Mouse (Mus musculus): ENCODE measurements around the gene Rab3b.

The Rab3b gene

DNA sequence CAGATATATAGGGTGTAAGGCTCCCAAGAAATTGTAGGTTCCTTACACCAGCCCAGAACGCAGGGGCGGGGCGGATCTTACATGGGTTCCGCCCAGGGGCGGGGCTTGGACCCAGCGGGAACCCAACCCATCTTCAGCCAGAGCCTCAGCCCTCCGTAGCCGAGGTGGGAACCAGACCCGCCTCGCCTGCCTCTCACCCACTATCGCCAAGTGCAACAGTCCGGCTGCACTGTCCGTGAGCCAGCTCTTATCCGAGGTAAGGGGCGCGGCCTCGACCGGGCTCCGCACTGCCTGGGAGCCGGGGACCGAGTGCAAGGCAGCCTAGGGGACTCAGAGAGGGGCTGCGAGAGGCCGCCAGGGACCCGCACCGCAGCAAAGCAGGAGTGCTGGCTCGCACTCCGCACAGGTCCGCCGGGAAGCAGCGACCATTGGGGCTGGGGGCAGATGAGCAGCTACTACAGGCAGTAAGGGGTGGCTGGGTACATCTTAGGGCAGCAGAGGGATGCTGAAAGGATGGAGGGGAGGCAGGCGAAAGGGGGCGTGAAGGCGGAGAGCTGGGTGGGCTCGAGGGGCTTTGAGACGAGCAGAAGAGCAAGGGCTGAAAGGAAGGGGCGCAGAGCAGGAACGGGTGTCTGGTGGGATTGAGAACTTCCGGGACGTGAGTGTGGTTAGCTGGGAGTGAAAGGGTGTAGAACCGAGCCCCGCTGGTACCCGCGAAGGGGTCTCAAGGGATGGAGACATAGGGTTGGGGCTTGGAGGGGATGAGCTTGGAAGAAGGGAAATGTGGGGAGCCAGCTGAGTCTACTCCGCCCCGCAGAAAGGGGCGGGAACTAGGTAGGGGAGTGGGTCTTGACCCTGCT is at the start of gene Rab3b:
Rab3b (plus strand) TSS at position 101 of the 860 bp plus-strand sequence.
- peak; percentile 48 to 59 for DNase-seq (ENCODE audit: low spot score in 2 of 2)

DNA sequence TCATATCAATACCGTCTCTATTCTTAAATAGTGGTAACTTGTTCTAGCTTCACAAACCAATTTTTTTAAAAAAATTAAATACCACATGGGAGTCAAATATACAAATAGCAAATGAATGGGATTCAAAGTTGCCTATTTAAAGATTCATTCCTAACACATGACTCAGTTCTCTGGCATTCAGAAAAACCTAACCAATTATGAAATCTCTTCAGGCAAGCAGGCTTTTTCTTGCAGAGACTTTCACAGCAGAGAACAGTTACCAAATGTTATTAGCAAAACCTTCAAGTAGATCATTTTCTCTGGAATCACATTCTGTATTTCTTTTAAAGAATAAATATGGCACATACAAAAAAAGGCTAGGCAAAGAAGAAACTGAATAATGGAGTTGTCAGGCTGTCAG is 48.2 kb upstream of the Rab3b start:
- DNase-seq (ENCODE audit: low spot score in 2 of 2), result no peak

DNA sequence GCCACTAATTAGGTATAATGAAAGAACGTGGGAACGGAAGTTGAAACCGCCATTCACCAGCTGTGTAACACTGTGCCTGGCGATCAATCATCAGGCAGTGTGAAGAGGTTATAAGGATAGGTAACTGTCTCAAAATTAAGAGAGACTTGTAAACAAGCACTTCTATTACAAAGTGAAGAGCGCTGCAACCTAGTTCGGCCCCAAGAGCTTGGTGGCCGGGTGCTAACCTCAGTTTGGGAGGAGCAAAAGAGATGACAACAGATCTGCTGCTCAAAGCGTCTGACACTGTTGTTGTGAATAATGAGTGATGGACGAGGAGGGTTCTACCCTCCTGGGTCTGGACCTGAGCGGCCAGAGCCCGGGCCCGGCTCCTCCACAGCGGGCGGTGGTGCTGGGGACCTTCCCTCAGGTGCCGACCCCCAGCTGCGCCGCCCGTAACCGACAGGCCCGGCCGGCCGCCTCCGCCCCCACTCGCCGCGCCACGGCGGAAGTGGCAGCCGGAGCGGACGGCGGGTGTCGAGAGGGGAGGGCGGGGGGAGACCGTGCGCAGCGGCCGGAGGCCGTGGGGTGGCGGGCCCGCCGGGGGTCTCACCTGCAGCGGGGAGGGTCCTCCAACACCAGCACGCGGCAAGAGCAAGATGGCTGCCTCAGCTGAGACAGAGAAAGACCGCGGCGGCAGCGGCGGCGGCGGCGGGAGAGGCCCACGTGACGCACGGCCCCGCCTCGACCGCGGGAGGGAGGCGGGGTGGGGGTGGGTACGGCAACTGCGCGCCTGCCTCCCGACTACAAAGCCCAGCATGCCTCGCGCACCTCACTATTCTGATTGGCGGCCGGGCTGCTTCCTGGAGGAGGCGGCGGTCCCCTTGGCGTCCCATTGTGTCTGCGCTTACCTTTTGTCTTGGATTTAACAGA is 45.7 kb upstream of the Rab3b start, which contains the start of gene Btf3l4:
Btf3l4 (minus strand) TSS at position 699 of the 912 bp plus-strand sequence.
- DNase-seq (ENCODE audit: low spot score in 2 of 2), result peak; percentile 84 to 89

DNA sequence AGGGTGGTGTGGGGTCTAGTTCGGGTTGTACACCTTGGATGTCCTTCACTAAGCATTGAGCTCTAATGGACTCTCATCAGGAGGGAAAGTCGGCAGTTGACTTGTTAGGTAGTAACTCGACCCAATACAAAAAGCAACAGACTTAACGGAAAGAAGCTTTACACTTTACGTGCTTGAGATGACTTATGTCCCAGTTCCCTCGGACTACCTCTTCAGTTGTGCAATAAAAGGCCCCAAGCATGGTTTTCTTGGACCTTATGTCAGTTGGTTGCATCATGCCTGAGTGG is 45.1 kb upstream of the Rab3b start:
- no peak for DNase-seq (ENCODE audit: low spot score in 2 of 2)

DNA sequence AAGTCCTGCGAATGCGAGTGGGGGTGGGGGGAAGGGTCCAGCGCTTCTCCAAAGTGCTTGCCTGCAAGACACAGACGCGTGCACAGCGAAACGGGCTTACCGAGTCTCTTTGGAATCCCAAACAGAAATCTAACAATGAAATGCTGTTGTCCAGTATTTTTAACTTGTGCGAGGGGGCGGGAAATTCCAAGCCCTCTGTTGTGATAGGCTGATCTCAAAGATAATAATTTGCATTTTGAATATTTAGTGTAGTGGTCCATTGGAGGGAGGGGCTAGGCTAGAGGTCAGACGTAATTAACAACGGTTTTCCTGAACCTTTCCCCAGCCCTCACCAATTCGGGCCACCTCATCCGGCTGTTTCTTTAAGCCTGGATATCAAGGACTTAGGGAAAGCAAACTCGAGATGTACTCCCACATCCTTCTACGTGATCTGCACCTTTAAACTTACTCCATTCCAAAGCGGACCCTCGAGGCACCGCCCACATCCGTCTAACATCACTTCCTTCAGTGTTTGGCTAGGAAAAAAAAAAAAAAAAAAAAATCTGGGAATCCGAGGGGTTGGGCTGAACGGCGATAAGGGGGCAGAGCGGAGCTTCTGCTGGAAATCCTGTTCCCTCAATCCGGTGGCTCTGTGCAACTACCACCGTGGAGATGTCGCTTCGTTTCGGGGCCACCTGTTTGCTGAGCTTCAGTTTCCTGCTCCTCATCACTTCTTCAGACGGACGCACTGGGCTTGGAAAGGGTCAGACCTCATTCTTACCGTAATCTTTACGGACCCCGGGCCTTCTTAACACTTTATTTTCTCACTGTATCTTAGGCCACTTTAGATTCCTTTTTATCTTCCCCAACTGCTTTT is 44.5 kb upstream of the Rab3b start, which contains the start of gene Txndc12:
Txndc12 (plus strand) TSS at position 487 of the 856 bp plus-strand sequence.
- DNase-seq (ENCODE audit: low spot score in 2 of 2), result peak; percentile 79 to 88

DNA sequence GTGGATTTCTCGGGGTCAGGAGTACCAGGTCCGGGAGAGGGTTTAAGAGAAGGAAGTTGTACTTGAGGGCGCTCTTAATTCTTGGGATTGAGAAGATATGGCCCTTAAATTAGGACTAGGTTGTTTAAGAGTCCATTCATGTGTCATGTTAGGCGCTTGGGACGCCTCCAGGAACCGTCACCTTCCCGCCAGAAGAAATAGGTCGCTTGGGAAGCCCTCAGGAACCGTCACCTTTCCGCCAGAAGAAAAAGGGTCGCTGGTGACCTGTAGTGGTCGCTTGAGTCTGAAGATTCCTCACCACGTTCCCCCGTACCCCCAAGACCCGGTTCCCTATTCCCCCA is 43.9 kb upstream of the Rab3b start:
- DNase-seq (ENCODE audit: low spot score in 2 of 2), result no peak

DNA sequence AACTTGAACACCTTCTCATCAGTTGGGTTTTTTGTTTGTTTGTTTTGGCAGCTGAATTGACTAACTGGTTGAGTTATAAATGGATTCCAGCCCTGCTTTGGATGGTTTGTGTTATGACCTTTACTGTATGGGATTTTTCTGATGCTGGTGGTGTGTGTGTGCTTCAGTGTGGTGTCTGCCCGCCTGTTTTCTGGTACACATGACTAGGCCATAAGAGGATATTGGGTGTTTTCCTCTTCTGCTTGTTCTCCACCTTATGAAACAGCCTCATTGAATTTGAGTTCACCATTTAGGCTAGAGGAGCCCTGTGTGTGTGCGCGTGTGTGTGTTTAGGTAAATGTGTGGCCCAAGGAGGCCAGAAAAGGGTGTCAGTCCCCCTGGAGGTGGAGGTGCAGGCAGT is 43.4 kb upstream of the Rab3b start:
- DNase-seq (ENCODE audit: low spot score in 2 of 2), result no peak

DNA sequence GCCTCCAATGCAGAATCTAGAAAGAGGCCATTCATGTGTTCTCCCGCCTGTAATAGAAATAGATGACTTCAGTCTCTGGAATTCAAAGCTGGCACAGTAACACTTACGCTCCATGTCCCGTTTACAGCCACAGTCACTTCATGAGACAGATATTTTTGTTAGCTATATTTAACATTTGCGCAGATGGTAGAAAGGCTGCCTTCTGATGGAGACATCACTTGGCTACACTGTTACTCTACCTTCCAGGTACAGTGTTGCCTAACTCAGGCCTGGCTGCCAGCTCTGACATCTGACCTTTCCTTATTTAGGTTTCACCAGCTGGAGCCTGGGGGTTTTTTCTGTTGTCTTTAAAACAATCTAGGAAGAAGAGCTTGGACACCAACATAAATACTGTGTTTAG is 40.8 kb upstream of the Rab3b start:
- DNase-seq (ENCODE audit: low spot score in 2 of 2), result peak; percentile 21 to 50

DNA sequence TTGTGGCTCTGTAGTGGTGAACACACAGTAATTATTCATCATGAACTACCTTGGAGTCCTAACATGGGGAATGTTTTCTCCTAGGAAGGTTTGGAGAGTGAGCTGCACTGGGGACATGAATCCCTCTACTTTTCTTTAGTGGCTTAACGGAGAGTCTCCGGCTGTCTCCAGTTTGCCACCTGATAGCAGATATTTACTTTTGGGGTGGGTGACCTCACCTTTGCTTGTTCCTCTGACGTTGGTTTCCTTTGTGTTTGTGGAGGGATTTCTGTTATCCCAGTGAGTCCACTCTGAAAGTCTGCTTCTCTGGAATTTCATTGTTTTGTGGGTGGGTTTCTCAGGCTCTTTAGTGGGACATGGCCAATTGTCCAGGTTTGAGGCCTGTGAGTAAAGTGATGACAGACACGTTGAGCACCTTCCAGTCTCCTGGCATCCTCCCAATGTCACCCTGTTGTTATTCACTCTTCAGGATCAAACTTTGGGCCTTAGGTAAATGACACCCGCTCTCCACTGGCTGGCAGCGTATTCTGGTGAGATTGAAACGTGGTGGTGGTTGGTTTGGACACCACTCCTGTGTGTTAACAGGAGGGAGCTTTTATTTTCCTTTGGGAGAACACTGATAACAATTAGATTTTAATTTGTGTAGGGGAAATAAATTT is 36.8 kb upstream of the Rab3b start:
- no peak for DNase-seq (ENCODE audit: low spot score in 2 of 2)

DNA sequence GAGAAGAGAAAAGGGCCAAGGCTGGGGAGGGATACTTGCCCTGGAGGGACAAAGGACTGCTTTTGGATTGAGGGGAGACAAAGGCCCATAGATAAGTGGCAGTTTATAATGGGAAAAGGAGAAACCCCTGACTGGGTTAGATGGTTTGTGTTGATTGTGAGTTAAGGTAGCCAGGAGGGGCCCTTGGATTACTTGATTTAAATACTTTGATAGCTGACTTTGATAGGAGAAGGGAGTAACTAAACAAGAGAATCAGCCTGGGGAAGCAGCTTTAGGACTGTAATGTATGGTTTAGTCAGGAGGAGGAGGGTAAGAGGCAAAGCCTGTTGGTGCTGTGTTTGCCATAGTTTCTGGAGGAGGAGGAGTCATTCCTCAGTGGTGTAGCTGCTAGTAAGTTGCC is 35.5 kb upstream of the Rab3b start:
- DNase-seq (ENCODE audit: low spot score in 2 of 2), result no peak

DNA sequence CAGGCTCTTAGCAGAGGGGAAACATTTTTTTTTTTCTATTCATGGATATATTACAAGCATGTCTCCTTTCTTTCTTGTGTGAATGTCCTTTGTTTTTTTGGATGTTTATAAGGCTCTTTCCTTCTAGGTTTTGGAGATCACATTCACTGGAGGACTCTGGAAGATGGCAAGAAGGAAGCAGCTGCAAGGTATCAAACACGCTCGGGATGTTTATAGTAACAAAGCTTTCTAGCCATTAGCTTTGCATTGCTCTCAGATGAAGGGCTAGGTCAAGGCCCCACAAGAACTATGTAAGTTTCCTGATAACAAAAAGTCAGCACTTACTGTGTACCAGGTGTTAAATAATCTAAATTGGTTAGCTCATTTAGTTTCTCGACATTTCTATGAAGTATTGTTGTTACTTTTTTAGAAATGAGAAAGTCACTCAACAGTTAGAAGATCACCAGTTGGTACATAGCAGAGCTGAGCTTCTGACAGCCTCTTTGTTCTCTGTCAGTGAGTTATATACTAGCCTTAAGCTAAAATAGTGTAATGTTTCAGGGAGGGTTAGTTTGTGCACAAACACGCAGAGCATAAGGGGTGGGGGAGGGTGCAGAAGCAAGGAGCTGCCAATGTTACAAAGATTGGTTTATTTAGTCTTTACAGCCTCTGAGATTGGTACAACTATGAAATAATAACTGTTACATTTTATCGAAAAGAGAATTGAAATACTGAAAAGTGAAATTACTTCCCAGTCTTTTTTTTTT is 32.9 kb upstream of the Rab3b start:
- no peak for DNase-seq (ENCODE audit: low spot score in 2 of 2)

DNA sequence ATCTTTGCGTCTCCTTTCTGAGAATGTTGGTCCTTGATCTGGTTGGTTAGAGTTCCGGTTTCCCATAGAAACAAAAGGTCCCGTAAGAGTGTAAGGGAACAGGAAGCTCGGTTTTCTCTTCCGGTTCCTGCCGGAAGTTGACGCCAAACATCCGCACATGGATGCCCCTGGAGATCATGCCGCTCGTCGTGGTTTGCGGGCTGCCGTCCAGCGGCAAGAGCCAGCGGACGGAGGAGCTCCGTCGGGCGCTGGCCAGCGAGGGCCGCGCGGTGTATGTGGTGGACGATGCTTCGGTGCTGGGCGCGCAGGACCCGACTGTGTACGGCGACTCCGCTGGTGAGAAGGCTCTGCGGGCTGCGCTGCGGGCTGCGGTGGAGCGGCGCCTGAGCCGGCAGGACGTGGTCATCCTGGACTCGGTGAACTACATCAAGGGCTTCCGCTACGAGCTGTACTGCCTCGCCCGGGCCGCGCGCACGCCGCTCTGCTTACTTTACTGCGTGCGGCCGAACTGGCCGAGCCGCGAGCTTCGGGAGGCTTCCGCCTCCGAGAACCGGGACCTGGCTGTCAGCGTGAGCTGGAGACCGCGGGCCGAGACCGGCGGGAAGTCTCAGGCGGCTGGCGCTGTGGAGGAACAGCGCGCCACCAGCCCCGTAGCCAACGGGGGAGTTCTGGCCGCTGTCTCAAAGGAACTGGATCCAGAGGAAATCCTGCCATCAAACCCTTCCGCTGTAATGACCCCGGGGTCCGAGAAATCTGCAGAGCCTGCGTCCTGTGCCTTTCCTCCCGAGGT is 31.0 kb upstream of the Rab3b start, which contains the start of gene Kti12:
Kti12 (plus strand) TSS at position 71 of the 790 bp plus-strand sequence.
- peak; percentile 85 to 87 for DNase-seq (ENCODE audit: low spot score in 2 of 2)

DNA sequence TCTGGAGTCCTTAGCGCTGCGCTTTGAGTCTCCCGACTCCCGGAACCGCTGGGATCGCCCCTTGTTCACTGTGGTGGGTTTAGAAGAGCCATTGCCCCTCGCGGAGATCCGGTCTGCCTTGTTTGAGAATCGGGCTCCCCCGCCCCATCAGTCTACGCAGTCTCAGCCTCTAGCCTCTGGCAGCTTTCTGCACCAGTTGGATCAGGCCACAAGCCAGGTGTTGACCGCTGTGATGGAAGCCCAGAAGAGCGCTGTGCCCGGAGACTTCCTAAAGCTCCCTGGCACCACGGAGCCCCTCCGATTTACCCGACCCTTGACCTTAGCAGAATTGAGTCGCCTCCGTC is 30.4 kb upstream of the Rab3b start, which contains the start of gene A730015C16Rik:
A730015C16Rik (minus strand) TSS at position 115 of the 344 bp plus-strand sequence.
- DNase-seq (ENCODE audit: low spot score in 2 of 2), result peak in 1 of 2 experiments; percentile 27

DNA sequence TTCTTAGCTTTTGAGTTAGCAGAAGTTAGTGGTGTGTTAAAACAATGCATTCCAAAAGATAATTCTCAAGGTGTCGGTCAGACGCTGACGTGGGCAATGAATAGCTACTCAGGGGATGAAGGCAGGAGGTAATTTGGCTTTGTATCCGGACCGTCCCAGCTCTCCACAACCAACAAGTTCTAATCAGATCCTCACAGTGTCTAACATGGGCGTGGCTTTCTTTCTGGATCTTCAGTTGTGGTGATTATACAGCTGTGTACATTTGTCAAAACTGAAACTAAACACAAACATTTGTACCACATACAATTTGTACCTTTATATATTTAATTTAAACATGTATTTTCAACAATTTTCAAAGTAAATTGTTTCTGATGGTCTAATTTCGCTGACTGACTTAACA is 12.1 kb upstream of the Rab3b start:
- DNase-seq (ENCODE audit: low spot score in 2 of 2), result no peak

DNA sequence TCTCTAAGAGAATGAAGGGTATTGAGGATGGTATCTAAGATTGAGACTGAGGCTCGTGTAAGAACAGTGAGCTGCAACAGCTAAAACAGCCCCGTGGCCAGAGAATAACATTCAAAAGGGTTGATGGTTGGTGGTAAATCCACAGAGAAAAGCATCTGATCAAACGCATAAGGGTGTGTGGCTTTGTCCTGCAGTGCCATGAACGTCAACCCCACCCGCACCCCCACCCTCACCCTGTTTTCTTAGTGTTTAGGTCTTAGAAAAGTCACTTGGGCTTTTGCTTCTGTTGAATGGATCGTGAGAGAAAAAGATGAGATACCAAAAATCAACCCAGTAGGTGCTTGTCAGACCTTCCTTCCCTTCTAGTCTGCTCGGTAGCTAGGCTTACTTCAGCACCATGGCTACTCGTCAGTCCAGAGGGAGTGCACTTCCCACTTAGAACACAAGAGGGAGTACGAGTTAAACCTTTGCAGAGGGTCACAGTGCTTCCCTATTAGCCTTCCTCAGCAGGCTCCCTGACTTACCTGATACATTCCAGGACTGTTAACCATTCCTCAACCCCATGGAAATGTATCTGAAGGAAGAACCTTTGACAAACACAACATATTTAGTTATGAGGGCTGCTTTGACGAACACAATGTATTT is 9.0 kb upstream of the Rab3b start:
- DNase-seq (ENCODE audit: low spot score in 2 of 2), result peak; percentile 95 to 98

DNA sequence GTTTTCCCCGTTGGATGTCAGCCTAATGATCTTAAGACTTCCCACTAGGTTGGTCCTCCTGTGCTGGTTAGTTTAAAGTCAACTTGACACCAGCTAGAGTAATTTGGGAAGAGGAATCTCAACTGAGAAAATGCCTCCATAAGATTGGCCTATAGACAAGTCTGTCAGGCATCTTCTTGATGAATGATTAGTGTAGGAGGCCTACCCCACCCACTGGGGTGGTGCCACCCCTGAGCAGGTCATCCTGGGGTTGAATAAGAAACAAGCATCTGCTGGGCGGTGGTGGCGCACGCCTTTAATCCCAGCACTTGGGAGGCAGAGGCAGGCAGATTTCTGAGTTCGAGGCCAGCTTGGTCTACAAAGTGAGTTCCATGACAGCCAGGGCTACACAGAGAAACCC is 5.1 kb upstream of the Rab3b start:
- DNase-seq (ENCODE audit: low spot score in 2 of 2), result no peak

DNA sequence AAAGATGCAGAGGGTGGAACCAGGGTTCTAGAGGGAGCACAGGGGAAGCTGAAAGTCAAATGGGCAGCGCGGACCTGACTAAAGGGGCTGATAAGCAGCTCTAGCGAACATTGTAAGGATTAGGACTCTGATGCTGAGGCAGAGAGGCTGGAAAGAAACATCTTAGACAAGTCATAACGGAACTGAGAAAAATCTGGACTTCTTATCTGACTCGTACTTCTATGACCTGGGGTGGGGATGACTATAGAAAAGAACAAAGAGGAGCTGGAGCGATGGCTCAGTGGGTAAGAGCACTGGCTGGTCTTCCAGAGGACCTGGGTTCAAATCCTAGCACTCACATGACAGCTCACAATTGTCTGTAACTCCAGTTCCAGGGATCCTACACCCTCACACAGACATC is 962 bp upstream of the Rab3b start:
- DNase-seq (ENCODE audit: low spot score in 2 of 2), result no peak

DNA sequence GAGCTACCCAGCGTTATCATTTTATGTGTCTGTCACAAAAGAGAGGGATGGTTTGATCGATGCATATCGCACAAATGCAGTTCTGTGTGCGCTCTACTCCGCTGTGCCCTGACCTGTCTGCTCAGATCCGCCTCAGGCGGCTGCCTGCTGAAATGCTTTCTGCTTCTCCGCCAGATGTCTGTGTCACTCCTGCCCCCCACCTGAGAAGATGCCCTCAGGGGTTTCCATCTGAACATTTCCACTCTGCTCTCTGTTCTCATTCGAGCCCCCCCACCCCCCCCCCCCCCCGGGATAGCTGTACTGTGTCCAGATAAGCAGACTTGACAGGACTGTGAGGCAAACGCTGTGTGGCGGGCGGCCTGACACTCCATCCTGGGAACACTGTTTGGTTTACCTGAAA is 5.0 kb downstream of the Rab3b start:
- no peak for DNase-seq (ENCODE audit: low spot score in 2 of 2)

DNA sequence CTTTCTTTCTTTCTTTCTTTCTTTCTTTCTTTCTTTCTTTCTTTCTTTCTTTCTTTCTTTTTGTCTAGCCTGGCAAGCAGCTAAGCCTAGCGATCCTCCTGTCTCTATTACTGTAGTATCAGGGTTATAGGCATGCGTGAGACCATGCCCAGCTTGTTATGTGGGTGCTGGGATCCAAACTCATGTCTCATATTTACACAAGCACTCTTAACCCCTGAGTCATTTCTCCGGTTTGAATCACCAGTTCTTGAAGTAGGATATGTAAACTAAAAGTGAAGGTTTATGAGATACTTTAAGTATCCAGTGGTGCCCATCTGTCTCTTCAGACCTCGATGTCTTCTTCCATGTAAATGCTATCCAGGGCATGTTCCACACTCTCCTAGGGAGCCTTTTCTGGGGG is 8.6 kb downstream of the Rab3b start:
- DNase-seq (ENCODE audit: low spot score in 2 of 2), result no peak

Data from right cerebral cortex, adult 2 months (tissue).